Mouse (Mus musculus) heart, adult 8-10 months (tissue): ENCODE results near the gene Trim56. TPM values are rescaled to one million over a fixed set of nuclear protein-coding genes. Genes with fewer than 3 reads are reported as not detected.
A peak's percentile ranks its signal among the peaks of the same experiment; 100 is the strongest.
"Not testable (repeated sequence)": the region's sequence is repeated elsewhere in the genome, so short reads cannot be mapped to it uniquely, and the experiment has no call there.

Source experiments
- DNase-seq: peaks from one replicate; pipeline ENCODE4 v3.0.0; 2022; ENCODE audit warnings: low spot score
- total RNA-seq, 4 experiments: library from RNA; stranded (reverse); gene quantifications; 2 replicates each; pipeline ENCODE4 v1.2.4; 2022

Trim56 gene
- 10 to 100 TPM; 20.2 to 22.1 (median 21.5) TPM for total RNA-seq

GRCm38 (mm10) chr5:137115866-137116847 lies at the start of gene Trim56:
Trim56 (minus strand) TSS chr5:137116209.
- peak; percentile 90 for DNase-seq

- DNase-seq: no peak
These were observed 45.8 kb upstream of the Trim56 start for GRCm38 (mm10) chr5:137161853-137162252.

GRCm38 (mm10) chr5:137159461-137159860 lies 43.5 kb upstream of the Trim56 start:
- DNase-seq: peak; percentile 5

GRCm38 (mm10) chr5:137153289-137153688 lies 37.3 kb upstream of the Trim56 start:
- DNase-seq: no peak

- no peak for DNase-seq
These were observed 36.6 kb upstream of the Trim56 start for GRCm38 (mm10) chr5:137152623-137153022.

- not testable (repeated sequence) for DNase-seq
These were observed 33.4 kb upstream of the Trim56 start, which contains the start of gene Muc3 for GRCm38 (mm10) chr5:137149272-137149882. Muc3 (minus strand) TSS chr5:137149322.

- DNase-seq: no peak
These were observed 24.8 kb upstream of the Trim56 start for GRCm38 (mm10) chr5:137140836-137141235.

- DNase-seq: no peak
These were observed 23.0 kb upstream of the Trim56 start for GRCm38 (mm10) chr5:137138977-137139376.

GRCm38 (mm10) chr5:137134959-137135358 lies 18.9 kb upstream of the Trim56 start:
- no peak for DNase-seq

- peak; percentile 52 for DNase-seq
These were observed 15.5 kb upstream of the Trim56 start for GRCm38 (mm10) chr5:137131490-137131889.

- DNase-seq: no peak
These were observed 13.3 kb upstream of the Trim56 start for GRCm38 (mm10) chr5:137129281-137129680.

GRCm38 (mm10) chr5:137123516-137123915 lies 7.5 kb upstream of the Trim56 start:
- DNase-seq: no peak

GRCm38 (mm10) chr5:137122686-137123193 lies 6.7 kb upstream of the Trim56 start:
- peak; percentile 78 for DNase-seq

- no peak for DNase-seq
These were observed 5.3 kb upstream of the Trim56 start for GRCm38 (mm10) chr5:137121280-137121679.

- no peak for DNase-seq
These were observed 2.9 kb upstream of the Trim56 start for GRCm38 (mm10) chr5:137118878-137119277.

- DNase-seq: not testable (repeated sequence)
These were observed 2.0 kb upstream of the Trim56 start for GRCm38 (mm10) chr5:137117994-137118393.

GRCm38 (mm10) chr5:137116987-137117386 lies 978 bp upstream of the Trim56 start:
- no peak for DNase-seq

GRCm38 (mm10) chr5:137114891-137115561 lies 983 bp downstream of the Trim56 start:
- no peak for DNase-seq

- DNase-seq: no peak
These were observed 4.2 kb downstream of the Trim56 start for GRCm38 (mm10) chr5:137111542-137112408.

GRCm38 (mm10) chr5:137110863-137111262 lies 5.1 kb downstream of the Trim56 start:
- DNase-seq: no peak
